Mouse (Mus musculus) brain, adult 2 months (tissue): ENCODE measurements around the gene Jup.
"Not testable (repeated sequence)": the region's sequence is repeated elsewhere in the genome, so short reads cannot be mapped to it uniquely, and the experiment has no call there.

Experiments used
- DNase-seq: peaks from one replicate; pipeline ENCODE4 v3.0.0; 2011; ENCODE audit warnings: low read depth, low spot score

Gene Jup

DNA sequence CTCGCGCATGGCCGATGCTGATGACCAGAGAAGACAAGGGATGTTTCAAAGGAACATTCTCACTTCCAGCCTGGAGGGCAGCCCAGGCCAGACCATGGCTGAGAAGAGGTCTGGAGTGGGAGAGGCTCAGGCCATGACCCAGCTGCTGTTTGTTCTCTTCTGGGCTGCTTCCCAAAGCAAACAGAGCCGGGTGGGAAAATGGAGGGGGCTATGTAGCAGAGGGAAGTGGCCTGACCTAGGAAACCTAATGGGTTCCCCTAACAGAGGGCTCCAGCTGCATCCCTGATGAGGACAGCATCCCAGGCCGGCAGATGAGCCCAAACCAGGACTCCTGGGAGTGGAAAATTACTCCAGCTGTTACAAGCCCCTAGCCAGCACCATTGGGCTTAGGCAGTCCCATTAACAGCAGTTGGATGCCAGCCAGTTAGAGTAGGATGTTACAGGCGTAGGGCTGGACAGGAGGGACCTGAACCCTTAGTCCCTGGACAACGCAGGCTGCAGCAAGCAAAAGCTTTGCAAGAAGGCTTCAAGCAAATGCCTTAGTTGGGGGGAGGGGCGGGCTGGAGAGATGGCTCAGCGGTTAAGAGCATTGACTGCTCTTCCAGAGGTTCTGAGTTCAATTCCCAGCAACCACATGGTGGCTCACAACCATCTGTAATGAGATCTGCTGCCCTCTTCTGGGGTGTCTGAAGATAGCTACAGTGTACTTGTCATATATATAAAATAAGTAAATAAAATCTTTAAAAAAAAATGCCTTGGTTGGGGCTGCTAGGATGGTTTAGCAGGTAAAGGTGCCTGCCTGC, 6.3 kb downstream of the Jup start:
- DNase-seq, result peak; percentile 86

DNA sequence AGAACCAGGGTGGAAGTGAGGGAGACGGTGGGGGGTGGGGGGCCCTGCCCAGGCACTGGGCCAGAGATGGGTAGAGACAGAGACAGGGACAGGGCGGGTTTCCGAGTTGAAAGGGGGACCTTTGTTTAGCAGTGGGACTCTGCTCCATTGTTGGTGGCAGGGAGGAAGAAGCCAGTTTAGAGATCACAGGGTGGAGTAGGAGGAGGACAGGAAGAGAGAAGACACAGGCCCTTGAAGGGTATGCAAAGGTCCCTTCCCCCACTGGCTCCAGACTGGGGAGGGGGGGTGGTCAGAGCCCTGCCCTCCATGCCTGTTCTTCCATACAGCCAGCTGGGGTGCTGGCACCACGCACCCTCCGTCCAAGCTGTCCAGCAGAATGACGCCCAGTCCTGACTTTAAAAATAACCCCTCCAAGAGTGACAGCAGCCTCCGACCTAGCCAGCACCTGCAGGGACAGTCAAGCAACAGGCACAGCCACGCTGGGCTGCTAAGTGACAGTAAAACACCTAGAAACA, 7.6 kb downstream of the Jup start:
- DNase-seq, result peak; percentile 94

DNA sequence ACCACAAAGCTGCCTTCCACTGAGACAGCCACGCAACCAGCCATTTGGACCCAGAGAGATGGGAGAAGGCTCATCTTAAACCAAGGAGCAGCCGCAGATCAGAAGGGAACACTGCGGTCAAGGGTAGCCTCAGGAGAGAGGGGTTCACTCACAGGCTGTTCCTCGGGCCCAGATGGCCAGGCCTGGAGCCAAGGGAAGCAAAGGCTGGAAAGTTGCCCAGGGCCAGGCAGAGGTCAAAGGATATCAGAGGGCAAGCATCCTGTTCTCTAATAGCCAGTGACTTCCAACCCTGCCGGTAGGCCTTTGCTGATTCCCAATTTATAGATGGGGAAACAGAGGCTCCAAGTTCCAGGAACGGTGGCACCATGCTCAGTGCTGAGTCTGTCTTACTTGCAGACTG, 9.0 kb downstream of the Jup start:
- peak; percentile 69 for DNase-seq

DNA sequence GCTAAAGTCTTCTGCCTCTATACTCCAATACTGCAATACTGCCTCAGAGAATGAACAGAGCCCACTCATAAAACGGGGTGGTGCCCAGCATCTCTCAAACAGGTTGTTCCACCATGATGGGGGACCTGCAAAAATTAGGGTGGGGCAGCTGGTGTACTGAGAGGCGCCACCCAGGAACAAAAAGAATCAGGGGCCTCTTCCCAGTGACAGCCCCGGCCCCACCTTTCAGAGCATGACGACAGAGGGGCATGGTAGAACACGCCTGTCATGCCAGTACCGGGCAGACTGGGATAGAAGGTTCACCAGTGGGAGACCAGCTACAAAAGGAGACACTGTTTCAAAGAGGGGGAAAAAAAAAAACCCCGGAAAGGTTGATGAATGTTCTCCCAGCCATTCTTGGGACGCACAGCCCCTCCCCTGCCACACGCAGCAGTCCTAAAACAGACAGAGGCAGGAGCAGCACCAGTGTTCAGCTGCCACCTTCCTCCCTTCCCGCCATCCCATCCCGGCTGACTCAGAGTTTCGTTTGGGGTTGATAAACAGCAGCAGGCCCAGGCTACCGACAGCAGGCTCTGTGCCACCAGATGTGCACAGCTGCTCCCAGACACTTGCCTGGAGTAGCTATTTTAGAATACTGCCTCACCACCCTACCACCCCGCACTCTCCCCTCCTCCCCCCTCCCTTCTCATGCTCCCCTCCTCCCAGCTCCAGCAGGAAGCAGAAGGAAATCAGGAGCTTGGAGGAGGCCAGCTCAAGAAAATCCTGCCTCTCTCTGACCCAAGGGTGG, 9.8 kb downstream of the Jup start:
- peak; percentile 92 for DNase-seq

DNA sequence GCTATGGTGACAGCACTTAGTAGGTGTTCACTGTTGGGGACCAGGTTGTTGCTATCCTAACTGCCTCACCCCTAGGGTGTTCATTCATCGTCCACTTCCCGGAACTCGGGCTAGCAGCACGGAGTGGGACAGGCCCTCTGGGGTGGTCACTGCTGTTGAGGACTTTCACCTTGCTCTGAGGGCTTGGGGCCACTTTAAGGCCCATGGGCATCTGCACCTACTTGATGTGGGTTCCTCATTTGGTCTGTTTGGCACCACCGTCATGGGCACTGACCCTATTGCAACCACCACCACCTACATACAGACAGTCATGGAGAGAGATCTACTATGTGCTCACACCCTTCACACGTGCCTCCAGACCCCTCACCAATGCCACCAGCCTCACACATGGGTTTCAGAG, 10.5 kb downstream of the Jup start:
- DNase-seq, result no peak

DNA sequence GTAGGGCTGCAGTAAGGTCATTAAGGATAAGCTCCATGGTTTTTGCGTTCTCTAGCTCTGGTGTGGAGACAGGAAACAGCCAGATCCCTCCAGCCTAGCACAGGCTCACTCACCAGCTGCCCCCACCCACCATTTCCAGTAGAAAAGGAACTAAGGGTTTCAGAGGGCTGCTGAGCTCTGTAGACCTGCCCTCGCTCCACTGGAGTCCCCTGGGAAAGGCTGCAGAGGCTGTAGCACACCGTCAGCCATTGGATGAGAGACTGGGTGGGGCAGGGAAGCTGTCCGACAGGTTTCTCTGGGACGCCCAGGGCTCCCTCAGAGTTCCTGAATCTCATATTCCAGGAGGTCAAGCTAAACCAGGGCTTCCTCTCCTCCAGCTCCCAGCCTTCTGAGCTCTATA, 11.0 kb downstream of the Jup start:
- no peak for DNase-seq

DNA sequence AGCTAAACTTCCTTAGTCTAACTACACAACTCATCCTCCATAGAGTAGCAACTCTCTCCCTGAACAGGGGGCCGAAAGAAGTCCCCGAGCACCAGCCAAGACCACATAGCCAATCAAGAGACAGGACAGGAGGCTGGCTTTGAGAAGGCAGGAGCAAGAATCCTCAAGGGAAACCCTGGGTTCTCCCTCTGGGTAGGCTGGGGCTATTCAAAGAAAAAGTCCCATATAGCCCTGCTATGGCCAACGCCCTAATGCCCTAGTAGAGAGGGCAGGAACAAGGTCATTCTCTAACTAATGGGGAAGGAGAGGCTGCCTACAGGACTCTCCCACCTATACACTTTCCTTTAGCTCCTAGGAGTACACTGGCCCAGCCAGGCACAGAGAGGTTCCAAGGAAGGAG, 12.5 kb downstream of the Jup start:
- DNase-seq, result no peak

DNA sequence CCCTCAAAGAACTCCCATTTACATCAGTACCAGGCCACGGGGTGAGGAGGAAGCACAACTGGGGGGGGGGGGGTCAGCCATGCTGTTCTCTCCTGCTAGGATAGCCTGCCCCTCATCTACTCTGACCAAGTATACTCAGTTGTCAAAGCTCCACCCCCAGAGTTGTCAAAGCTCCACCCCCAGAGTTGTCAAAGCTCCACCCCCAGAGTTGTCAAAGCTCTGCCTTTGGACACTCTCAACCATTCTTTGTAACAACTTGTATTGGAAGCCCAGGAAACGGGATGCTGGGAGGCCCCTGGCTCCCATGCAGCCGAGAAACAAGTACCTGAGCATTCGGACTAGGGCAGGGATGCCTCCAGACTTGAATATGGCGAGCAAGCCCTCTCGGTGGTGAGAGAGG, 14.9 kb downstream of the Jup start:
- DNase-seq, result no peak

DNA sequence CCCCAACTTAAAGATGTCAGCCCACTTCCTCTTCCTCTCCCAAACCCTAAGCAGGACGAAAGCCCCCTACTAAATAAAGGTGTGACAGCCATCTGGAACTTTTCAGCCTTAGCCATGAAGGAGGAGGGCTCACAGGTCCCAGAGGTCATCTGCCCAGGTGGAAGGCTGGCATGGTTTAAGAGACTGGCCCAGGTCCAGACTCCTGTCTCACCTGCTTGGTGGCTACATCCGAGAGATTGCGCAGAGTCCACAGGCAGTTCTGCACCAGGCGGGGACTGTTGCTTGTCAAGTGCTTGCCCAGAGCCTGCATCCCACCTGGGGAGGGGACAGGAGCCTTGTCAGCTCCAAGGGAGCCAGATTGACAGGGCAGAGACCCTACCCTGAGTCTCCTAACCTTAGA, 18.3 kb downstream of the Jup start:
- no peak for DNase-seq

DNA sequence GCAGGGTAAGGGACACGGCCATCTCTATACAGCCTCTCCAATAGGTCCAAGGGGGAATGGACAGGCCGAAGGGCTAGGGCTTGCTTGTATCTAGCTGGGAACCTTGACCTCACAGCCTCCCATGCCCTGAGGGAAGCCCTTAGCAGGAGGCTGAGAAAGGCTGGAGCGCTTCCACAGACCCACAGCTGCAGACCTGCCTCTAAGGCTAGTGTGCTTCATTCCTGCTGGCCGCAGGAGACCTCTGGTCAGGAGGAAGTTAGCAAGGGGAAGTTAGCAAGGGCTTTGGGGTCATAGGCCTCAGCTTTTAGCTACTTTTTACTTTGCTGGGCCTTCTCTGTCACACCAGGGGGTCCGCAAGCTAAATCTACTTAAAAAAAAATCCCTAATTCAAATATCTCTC, 19.1 kb downstream of the Jup start:
- no peak for DNase-seq

DNA sequence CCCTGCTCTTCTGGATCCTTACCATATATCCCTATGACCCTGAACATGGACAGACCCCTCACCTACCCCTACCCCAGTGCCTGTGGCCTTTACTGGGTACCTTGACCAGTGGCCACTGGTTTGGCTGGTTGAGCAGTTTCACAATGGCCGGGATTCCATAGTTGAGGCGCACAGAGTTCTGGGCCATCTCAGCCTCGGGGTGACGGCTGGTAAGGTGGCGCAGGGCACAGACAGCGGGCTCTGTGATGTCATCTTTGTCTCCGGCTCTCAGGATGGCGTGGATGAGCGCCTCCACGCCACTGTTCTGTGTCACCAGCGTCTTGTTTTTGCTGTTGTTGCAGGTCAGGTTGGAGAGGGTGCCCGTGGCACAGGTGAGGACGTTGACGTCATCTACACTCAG, 19.6 kb downstream of the Jup start:
- DNase-seq, result no peak

DNA sequence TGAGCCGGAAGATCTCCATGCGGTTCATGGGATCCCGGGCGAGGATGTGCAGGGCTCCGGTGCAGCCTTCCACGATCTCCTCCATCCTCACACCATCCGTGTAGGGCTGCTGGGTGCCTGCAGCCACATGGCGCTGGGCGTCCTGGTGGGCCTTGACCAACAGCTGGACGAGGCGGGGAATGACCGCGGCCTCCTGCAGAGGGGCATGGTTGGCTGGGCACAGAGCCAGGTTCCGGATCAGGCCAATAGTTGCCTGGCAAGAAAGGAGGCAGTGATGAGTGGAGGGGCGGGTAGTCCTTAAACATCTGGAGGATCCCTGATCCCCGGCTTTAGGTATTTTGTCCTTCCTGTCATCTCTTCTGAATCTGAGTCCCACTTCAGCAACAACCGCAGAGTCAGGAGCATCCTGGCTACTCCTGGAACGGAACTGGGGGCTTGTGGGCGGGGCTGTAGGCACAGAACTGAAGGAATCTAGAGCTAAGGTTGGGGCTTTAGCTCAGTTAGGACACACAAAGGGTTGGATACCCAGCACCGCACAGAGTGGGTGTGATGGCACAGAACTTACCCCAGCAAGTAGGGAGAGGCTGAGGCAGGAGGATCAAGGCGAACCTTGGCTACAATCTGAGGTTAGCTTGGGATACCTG, 20.7 kb downstream of the Jup start:
- no peak for DNase-seq

DNA sequence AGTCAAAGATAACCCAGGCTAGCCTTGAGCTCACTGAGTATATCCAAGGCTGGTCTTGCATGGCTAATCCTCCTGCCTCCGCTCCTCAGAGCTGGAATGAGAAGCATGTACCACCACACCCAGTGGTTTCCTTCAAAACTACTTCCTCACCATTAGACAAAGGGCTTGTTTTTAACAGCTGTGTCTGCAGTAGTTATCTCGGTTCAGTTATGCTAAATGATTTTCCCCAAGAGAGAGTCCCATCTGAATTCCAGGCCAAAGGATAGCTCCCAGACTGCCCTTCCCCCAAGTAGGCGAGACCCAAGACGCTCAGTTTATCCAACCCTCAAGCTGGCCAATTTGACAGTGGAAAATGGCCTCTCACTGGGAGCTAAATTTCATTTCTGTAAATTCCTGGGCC, 21.6 kb downstream of the Jup start:
- DNase-seq, result no peak

DNA sequence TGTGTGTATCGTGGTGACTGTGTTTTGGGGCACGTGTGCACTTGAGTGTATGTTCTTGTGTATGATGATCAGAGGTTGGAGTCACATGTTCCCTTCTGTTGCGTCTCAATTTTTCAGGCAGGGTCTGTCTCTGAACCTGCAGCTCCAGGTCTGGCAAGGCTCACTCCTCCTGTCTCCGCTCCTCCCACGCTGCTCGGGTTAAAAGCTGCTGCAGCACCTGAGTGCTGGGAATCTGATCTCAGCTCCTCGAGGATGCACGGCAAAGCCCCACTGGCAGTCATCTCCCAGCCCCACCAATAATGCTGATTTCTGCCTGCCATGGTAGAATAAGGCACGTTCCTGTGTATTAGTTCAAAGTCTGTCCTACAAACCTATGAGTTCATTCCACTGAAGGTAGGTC, 22.4 kb downstream of the Jup start:
- no peak for DNase-seq

DNA sequence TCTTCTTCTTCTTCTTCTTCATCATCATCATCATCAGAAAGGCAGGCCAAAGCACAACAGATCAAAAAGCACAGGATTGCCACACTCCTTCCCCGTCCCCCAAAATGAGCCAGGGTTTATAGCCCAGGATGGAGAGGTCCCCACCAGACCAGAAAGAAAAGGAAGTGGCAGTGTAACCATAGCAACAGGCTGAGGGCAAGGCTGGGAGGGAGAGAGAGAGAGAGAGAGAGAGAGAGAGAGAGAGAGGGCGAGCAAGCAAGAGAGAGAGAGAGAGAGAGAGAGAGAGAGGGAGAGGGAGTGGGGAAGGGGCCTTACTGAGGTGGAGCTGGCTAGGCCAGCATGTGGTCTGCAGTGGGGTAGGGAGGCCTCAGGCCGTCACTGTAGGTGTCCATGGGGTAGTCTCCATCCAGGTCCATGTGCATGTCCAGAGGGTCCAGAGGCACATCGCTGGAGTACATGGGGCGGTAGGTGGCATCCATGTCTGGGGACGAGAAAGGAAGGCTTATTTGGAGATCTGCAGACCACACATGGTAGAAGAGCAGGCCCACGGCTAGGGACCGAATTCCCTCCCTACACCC, 25.5 kb downstream of the Jup start:
- DNase-seq, result no peak

DNA sequence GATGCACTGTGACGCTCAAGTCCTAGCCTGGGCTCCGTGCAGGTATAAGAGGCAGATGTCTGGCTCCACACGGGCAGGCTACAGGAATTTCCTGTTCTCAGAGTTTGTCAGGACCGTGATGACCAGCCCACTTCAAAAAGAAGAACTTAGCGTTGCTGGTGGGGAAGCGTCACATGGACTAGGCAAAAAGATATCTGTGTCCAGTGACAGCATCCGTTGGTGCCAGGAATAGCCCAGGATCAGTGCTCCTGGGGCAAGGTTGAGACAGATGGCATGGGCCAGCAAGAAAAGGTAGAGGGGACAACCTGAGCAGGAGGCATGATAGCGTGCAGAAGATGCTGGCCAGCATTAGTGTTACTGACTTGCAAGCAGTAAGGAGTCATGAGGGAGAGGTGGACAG, 27.7 kb downstream of the Jup start:
- DNase-seq, result peak; percentile 69

DNA sequence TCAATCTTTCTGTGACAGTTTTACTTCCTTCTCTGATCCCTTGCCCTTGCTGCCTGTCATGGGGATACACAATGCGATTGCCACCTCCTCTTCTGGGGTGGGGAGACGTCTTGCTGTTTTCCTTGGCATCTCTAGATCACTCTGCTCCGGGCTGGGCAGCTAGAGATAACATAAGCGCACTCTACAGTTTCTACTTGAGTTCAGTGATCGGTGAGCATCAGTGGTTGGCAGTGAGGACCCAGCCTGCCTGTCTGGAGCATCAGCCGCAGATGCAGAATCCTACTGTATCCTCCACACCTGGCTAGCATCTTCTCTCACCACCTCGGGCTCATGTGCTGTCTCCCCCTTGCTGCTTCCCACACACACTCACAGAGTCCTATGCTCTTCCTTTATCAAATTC, 28.4 kb downstream of the Jup start:
- no peak for DNase-seq

DNA sequence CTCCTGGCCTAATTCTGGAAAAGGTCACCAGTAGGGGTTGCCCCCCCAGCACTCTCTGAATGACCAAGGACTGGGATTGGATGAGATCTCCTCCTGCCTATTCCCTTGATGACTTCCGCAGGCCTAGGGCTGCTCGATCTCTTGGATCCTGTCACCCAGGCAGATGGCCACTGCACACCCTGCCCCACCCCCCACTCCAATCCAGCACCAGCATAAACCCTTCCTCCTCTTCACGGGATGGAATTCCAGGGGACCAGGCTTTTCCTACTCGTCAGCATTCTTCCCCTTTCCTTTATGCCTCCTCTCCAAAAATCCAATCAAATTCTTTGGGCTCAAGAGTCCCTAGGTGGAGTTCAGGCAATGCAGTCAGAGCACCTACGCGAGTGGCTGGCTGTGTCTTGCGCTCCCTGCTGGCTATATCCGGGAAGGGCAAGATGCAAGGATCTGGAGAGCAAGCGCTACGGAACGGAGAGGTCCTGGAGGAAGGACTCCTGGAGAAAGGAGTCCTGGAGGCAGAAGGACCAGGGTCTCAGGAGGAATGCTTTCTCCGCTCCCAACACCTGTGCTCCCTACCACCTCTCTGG, 34.5 kb downstream of the Jup start:
- DNase-seq, result peak; percentile 90

DNA sequence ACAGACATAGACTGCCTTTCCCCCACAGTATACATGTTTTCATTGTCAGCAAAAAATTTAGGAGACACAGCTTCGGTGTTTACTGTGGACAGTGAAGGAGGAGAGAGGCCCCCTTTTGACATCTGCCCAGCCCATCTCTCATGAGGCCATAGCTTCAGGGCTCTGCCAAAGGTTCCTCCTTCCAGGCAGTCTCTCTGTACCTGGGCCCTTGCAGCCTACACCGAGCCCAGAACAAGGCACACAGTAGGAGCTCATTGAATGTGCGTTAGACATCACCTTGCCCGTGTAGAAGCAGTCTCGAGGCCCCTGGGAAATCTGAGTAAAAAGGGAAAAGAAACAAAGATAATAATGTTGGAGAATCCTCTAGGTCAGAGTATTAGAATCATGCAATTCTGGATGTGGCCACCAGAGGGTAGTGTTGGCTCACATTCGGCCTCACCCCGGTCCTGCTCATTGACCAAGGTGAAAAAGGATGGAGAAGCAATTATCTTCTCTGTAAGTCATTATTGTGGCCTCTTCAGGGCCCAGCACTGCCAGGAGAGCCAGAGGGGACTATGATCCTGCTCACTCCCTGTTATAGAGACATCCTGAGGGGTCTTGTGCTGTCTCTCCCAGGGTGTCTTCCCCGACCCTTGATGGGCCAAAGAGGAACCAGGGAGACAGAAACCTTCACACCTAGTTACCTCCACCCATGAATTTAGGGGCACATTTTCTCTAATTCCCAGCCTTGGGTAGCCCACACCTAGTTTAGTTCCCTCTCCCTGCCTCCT, 35.2 kb downstream of the Jup start:
- DNase-seq, result peak; percentile 82

DNA sequence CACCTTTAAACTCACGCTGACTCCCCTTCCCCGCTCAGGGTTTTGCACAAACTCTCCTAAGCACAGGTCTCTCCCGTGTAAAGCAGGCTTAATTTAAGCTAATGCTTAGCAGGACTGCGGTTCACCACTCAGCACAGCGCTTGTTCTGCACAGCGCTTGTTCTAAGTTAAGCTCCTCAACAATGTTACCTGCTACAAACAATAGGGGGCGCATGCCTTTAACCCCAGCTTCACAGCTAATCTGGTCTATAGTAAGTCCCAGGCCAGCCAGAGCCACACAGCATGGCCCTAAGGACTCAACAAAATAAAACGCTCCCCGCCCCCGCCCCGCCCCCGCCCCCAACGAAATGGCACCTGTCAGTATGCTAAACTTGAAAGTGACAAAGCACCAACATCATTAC, 36.5 kb downstream of the Jup start:
- DNase-seq, result not testable (repeated sequence)

DNA sequence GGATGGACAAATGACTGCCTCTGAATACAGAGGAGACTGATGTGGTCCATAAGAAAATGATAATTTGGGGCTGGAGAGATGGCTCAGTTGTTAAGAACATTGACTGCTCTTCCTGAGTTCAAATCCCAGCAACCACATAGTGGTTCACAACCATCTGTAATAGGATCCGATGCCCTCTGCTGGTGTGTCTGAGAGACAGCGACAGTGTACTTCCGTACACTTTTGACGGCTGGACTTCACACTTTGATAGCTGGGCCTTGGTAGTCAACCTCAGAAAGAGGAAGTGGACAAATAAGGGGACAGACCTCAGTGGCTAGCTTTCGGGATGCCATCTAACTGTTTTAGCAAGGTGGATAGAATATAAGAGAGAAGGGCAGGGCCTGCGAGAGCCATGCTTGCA, 37.4 kb downstream of the Jup start:
- DNase-seq, result no peak
